Mouse (Mus musculus) forebrain, embryonic 11.5 days (tissue): ENCODE data around the gene Ssxb9. TPM values are rescaled to one million over a fixed set of nuclear protein-coding genes. Genes with fewer than 3 reads are reported as not detected.
"Not testable (repeated sequence)": the region's sequence is repeated elsewhere in the genome, so short reads cannot be mapped to it uniquely, and the experiment has no call there.

Experiments used
- ATAC-seq: fragments of 200-750 bp; cut with Nextera tagmentation; replicated peaks from 2 replicates; pipeline ENCODE4 v1.8.0; 2017; ENCODE audit warnings: moderate TSS enrichment; ENCODE audit not compliant: low FRiP score
- DNase-seq: peaks from one replicate; pipeline ENCODE4 v3.0.0-alpha.2; 2017; ENCODE audit warnings: low spot score
- H3K27ac ChIP-seq: fragments of 300-500 bp; sonication (generic); 2 replicates; pipeline ENCODE4 v1.5.1; 2014; ENCODE audit warnings: low read depth, low read length
- H3K27me3 ChIP-seq: fragments of 300-500 bp; sonication (generic); 2 replicates; pipeline ENCODE4 v1.6.1; 2014; ENCODE audit warnings: mild to moderate bottlenecking, low read length, mixed read lengths; ENCODE audit not compliant: control insufficient read depth, insufficient read depth
- H3K36me3 ChIP-seq: fragments of 300-500 bp; sonication (generic); 2 replicates; pipeline ENCODE4 v1.6.1; 2014; ENCODE audit warnings: mild to moderate bottlenecking, low read length, moderate library complexity, mixed read lengths; ENCODE audit not compliant: control insufficient read depth, insufficient read depth
- H3K4me1 ChIP-seq: fragments of 300-500 bp; sonication (generic); replicated peaks from 2 replicates; pipeline ENCODE4 v1.6.1; 2014; ENCODE audit warnings: low read length, mixed read lengths; ENCODE audit not compliant: control insufficient read depth, insufficient read depth
- H3K4me2 ChIP-seq: fragments of 300-500 bp; sonication (generic); 2 replicates; pipeline ENCODE4 v1.6.1; 2014; ENCODE audit warnings: low read depth, mild to moderate bottlenecking, low read length, moderate library complexity, mixed read lengths; ENCODE audit not compliant: severe bottlenecking
- H3K4me3 ChIP-seq: fragments of 300-500 bp; sonication (generic); 2 replicates; pipeline ENCODE4 v1.5.1; 2014; ENCODE audit warnings: low read depth, low read length
- H3K9ac ChIP-seq: fragments of 300-500 bp; sonication (generic); 2 replicates; pipeline ENCODE4 v1.6.1; 2014; ENCODE audit warnings: low read length
- H3K9me3 ChIP-seq: fragments of 300-500 bp; sonication (generic); 2 replicates; pipeline ENCODE4 v1.6.1; 2016; ENCODE audit warnings: low read length, mixed read lengths; ENCODE audit not compliant: control insufficient read depth
- WGBS: fragments of 180-500 bp; shearing (Covaris S2); extraction: QIAGEN DNeasy Blood & Tissue Kit; methylation state at CpG from one replicate; pipeline ENCODE4 v1.1.7; 2014; 5-methylcytosine and 5-hydroxymethylcytosine counted together
- polyA plus RNA-seq: library from polyadenylated mRNA; unstranded; fragments of >200 nt; fragmentation: Nextera tagmentation; extraction: Ambion mirVana; gene quantifications from 2 replicates; pipeline ENCODE4 v1.2.1, GENCODE M21; 2014

The Ssxb9 gene
- polyA plus RNA-seq, result not detected in 2 replicates

- not testable (repeated sequence) for H3K27me3 ChIP-seq, ATAC-seq, H3K4me3 ChIP-seq, DNase-seq, H3K27ac ChIP-seq, H3K9ac ChIP-seq, H3K9me3 ChIP-seq, H3K4me2 ChIP-seq, H3K4me1 ChIP-seq, H3K36me3 ChIP-seq
- WGBS, result 42% methylated on average over 1 of the region's 1 CpGs
Observed at GRCm38 (mm10) chrX:8366678-8367077, at the start of gene Ssxb9. Gene Ssxb9, plus strand, starts transcription at chrX:8366978.

GRCm38 (mm10) chrX:8327124-8327523, 39.7 kb upstream of the Ssxb9 start, which contains the start of gene Ssxb10:
Gene Ssxb10, plus strand, starts transcription at chrX:8327424.
- Histone ChIP-seq H3K4me2 (no peak within 1 kb of the TSS), H3K36me3 (no peaks in the 10 kb centered on the region), H3K4me3 (no peak within 1 kb of the TSS), H3K27me3 (no peaks in the 10 kb centered on the region), H3K9me3 (peaks cover 2% of the 10 kb centered on the region; the same call in 1 of the 2 replicates), H3K4me1 (no peaks in the 10 kb centered on the region), H3K27ac (no peak within 1 kb of the TSS), H3K9ac (no peak within 1 kb of the TSS)
- no peak for ATAC-seq
- no peak for DNase-seq
- 70% methylated on average over 2 of the region's 2 CpGs for WGBS

- H3K27ac ChIP-seq, H3K27me3 ChIP-seq, H3K4me1 ChIP-seq, H3K4me3 ChIP-seq, H3K9ac ChIP-seq, ATAC-seq, DNase-seq, H3K4me2 ChIP-seq, H3K36me3 ChIP-seq, H3K9me3 ChIP-seq: not testable (repeated sequence)
- WGBS, result 31% methylated on average over 1 of the region's 1 CpGs
Observed at GRCm38 (mm10) chrX:8413005-8413404, 46.2 kb downstream of the Ssxb9 start, which contains the start of gene Ssxb1. Gene Ssxb1, plus strand, starts transcription at chrX:8413305.

Other genes starting within 250 kb of the Ssxb9 start
- gene Wdr13, start 234.1 kb upstream of the Ssxb9 start, polyA plus RNA-seq, result 26.6 and 27.4 TPM in 2 replicates
- 466 and 494 TPM in 2 replicates for gene Rbm3, start 221.1 kb upstream of the Ssxb9 start, polyA plus RNA-seq
- 13.5 and 13.9 TPM in 2 replicates for gene Tbc1d25, start 190.8 kb upstream of the Ssxb9 start, polyA plus RNA-seq
- gene Ebp, start 173.5 kb upstream of the Ssxb9 start, polyA plus RNA-seq, result 24.5 and 25.2 TPM in 2 replicates
- 13.6 and 14.5 TPM in 2 replicates for gene Porcn, start 160.5 kb upstream of the Ssxb9 start, polyA plus RNA-seq
- gene Ftsj1, start 114.6 kb upstream of the Ssxb9 start, polyA plus RNA-seq, result 40.4 and 47.1 TPM in 2 replicates
- 5.4 and 6.1 TPM in 2 replicates for gene Slc38a5, start 95.8 kb upstream of the Ssxb9 start, polyA plus RNA-seq
- gene Ssxb10, start 39.6 kb upstream of the Ssxb9 start, polyA plus RNA-seq, result not detected in 2 replicates
- gene Ssxb1, start 46.3 kb downstream of the Ssxb9 start, polyA plus RNA-seq, result not detected in 2 replicates
- gene Ssxb2, start 94.7 kb downstream of the Ssxb9 start, polyA plus RNA-seq, result not detected in 2 replicates
- not detected in 2 replicates for gene Gm14459, start 158.0 kb downstream of the Ssxb9 start, polyA plus RNA-seq
- gene Ssxb6, start 181.3 kb downstream of the Ssxb9 start, polyA plus RNA-seq, result not detected in 2 replicates
- gene Ssxb3, start 224.8 kb downstream of the Ssxb9 start, polyA plus RNA-seq, result not detected in 2 replicates